Mouse (Mus musculus) heart, adult 8-10 months (tissue): ENCODE data around the gene Mlec. TPM values are rescaled to one million over a fixed set of nuclear protein-coding genes. Genes with fewer than 3 reads are reported as not detected.
A peak's percentile ranks its signal among the peaks of the same experiment; 100 is the strongest.
"Not testable (repeated sequence)": the region's sequence is repeated elsewhere in the genome, so short reads cannot be mapped to it uniquely, and the experiment has no call there.

ENCODE experiments used
- DNase-seq: peaks from one replicate; pipeline ENCODE4 v3.0.0; 2022; ENCODE audit warnings: low spot score
- total RNA-seq, 4 experiments: library from RNA; stranded (reverse); gene quantifications; 2 replicates each; pipeline ENCODE4 v1.2.4; 2022

The Mlec gene
- total RNA-seq, 4 experiments from 2014 or later: 75.2 to 88.5 (median 78.8) TPM

DNA sequence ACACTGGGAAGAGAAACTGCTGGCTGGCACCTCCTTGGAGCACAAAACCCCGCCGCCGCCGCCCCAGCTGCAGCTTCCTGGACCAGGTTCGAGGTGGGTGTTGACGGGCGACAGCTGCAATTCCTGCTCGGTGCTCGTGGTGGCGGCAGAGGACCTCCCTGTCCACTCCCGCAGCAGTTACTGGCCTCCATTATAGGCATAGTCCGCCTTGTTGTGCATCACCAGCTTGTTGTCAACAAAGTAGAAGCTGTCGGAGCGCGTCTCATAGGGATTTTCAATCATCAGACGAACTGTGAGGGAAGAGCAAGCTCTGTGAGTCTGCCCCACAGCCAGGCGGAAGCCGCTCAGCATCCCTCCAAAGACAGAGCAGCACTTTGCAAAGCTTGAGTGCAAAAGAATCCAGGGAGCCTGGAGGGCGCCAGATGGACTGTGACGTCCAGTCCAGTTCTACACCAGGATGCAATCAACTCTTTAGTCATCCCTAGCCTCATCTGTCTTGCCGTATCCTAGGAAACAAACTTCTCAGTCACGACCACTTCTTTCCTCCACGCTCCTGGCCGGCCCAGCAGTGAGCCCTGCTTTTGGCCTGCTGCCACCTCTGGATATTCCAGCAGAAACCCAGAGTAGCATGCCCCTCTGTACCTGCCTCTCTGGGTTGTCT lies 32.6 kb downstream of the Mlec start:
- peak; percentile 84 for DNase-seq

DNA sequence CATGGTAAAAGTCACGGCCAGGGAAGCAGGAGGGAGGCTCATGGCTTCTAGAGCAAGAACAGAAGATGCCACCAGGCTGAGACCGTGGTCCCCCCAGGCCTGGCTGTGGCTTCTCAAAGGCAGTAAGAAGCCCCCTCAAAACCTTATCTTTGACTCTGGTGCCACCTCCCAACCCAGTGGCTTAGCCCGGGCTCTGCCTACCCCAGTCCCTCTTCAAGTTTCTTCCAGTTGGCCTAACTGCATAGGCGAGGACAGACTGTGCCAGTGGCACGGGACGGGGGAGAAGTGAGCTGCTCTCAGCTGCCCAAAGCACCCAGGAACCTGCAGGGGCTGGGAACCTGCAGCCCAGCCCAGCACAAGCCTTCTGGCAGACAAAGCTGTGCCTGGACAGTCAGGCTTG lies 33.3 kb downstream of the Mlec start:
- DNase-seq: no peak

DNA sequence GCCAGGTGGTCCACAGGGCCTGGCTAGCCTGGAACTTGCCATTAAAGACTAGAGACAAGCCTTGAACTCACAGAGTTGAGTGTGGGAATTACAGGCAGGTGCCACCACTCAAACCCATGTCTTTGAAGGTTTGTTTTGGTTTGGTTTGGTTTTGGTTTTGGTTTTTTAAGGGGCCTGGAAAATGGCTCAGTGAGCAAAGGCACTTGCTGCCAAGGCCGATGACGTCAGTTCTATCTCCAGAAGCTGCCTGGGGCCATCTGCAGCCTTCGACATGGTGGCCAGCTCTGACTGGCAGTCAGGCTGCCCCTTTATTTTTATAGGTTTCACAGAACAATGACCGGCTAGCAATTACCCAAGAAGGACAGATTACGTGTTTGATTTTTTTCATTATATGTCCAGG lies 37.0 kb downstream of the Mlec start:
- no peak for DNase-seq

DNA sequence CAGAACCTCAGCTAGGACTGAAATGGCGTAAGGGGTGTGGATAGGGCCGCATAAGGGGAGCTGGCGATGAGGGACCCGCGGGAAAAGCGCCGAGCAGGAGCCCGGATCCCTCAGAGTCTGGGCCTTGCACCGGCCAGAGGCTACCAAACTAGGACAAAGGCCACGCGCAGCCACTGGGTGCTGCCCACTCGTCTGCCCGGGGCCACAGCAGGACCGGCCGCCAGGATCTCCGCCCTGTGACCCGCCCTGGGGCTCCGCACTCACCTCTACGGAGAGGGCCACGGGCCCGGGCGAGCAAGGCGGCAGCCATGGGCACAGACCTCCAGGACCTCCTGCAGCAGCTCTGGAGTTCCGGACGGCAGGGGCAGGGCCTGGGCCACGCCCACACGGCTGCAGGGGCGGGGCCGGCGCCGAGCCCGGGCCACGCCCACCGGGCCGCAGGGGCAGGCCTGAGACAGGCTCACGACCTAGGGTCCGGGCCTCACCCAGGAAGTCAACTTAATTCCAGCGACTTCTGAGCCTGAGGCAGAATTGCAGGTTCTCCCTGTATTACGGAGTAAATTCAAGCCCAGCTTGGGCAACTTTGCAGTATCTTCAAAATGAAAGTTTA lies 38.9 kb downstream of the Mlec start, which contains the start of gene Acads:
Gene Acads (minus strand): TSS at position 386 of the 610 bp plus-strand sequence.
- DNase-seq: peak; percentile 83

DNA sequence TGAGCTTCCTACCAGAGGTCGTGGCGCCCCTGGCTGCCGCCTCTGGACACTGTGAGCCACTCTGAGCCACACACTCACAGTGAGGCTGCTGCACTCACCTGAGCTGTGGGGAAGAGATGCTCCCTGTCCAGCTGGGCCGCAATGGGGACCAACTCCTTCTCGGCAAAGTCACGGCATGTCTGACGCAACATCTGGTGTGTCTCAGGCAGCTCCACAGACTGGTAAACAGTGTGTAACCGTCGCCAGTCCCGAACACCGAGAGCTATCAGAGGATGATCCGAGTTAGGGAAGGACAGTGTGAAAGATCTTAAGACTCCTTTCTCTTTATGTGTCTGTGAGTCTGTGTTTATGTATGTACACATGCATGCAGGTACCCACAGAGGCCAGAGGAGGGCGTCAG lies 40.5 kb downstream of the Mlec start:
- no peak for DNase-seq

DNA sequence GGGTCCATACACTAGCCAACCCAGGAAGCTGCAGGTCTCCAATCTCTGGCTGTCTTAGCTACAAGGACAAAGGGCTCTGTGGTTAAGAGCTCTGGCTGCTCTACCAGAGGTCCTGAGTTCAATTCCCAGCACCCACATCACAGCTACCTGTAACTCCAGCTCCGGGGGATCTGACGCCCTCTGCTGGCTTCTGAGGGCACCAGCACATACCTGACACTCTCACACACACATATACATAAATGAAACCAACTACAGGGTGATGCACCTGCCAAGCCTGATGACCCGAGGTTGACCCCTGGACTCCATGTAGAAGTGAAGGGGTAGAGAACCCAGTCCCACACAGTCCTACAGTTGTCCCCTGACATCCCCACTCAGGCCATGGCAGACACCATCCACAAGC lies 41.6 kb downstream of the Mlec start:
- no peak for DNase-seq

DNA sequence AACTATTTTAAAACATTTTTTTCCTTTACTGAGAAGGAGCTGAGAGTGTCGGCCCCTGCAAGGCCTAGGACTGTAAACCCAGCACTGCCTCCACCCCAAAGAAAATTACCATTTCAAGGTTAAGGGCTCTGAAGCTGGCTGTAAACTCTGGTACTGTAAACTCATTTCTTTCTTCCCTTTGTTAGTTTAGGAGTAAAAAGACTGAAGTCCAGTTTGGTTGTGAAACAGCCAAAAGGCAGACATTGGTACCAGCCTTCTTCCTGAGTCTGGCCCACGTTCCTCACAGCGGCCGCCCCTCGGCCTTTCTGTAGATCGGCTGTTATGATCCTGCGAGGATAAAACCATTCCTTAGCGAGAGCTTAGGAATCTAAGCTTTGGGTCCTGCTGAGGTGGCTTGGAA lies 43.5 kb downstream of the Mlec start:
- no peak for DNase-seq

- no peak for DNase-seq
Observed at GRCm38 (mm10) chr5:115113244-115113643, 44.7 kb downstream of the Mlec start.

GRCm38 (mm10) chr5:115111156-115111555 lies 46.8 kb downstream of the Mlec start:
- DNase-seq: no peak

GRCm38 (mm10) chr5:115103253-115103652 lies 54.7 kb downstream of the Mlec start:
- DNase-seq: not testable (repeated sequence)

DNA sequence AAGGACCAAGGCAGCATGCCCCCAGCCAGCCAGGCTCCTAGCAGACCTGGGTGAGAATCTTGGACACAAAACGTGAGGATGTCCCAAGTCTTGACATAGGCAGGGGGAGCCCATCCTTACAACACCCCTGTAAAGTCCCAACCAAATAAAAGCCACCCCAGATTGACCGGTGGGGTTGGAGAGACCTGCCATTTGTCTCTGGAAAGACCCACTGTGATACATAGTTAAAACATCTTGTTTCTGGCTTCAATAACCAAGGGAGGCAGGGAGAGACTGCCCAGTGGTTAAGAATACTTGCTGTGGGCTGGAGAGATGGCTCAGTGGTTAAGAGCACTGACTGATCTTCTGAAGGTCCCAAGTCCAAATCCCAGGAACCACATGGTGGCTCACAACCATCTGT lies 55.7 kb downstream of the Mlec start:
- no peak for DNase-seq

DNA sequence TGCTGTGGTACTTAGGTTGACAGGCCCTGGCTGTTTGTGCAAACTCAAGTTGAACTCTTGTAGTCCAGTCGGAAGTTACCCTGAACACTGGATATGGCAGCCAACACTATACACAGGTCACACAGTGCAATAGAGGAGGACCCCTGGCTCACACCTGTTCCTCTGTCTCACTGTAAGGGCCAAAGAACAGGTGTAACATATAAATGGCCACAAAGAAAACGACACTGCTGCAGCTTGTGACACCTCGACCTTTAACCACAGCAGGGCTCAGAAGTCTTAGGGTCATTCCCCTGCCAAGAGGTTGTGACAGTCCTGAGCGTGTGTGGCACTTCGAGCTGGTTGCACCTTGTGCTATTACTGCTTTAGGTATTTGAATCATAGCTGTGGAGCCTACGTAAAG lies 57.5 kb downstream of the Mlec start:
- no peak for DNase-seq

DNA sequence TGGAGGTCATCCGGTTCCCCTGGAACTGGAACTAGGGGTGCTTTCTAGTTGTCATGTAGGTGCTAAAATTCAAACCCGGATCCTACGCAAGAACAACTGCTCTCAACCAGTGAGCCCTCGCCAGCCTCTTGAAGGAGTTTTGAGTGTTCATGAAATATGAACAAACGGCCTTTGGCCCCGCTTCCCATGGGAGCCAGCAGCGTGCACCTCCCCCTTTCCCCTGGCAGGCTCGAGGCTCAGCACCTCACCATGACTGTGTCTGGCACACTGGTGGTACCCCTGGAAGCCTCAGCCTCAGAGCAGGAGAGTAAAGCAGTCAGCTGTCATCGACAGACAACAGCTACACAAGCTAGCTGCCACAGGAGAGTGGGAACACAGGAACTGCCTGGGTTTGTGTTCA lies 58.0 kb downstream of the Mlec start:
- DNase-seq: no peak

- no peak for DNase-seq
Observed at GRCm38 (mm10) chr5:115099530-115099929, 58.4 kb downstream of the Mlec start.

DNA sequence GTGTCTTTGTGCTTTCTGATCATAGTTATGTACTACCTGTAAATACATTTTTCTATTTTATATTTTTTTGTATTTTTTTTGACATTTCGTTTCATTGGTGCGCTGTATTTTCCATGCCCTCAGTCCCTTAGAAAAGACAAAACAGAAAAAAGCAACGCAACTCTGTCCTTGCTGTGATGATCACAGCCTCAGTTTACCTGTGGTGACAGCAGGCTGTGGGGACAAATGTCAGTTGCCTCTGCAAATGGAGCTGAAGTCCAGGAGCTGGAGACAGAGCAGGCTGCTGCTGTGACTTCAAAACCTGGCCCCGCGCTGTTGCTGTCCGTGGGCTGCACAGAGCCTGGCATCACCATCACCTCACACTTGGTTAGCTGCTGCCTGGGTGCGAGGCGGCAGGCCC lies 59.8 kb downstream of the Mlec start, which contains the start of gene Gm10401:
Gene Gm10401 (minus strand): TSS at position 101 of the 400 bp plus-strand sequence.
- no peak for DNase-seq

Other genes with a start within 250 kb of the Mlec start
- gene Oasl1, start 234.9 kb downstream of the Mlec start, total RNA-seq: under 1 TPM; 0.44 to 0.72 (median 0.59) TPM
- 10 to 100 TPM; 20.5 to 31.0 (median 28.6) TPM for gene 2210016L21Rik, start 216.0 kb downstream of the Mlec start, total RNA-seq
- not detected for gene Hnf1a, start 187.1 kb downstream of the Mlec start, total RNA-seq
- gene Sppl3, start 147.0 kb downstream of the Mlec start, total RNA-seq: 10 to 100 TPM; 26.3 to 31.9 (median 29.0) TPM
- gene Gm10401, start 59.9 kb downstream of the Mlec start, total RNA-seq: not detected
- gene Acads, start 38.8 kb downstream of the Mlec start, total RNA-seq: 100 to 1,000 TPM; 225 to 279 (median 244) TPM
- 10 to 100 TPM; 11.8 to 18.5 (median 14.5) TPM for gene Unc119b, start 23.2 kb downstream of the Mlec start, total RNA-seq
- gene Cabp1, start 36.2 kb upstream of the Mlec start, total RNA-seq: 1 to 10 TPM; 1.7 to 2.6 (median 1.9) TPM
- 10 to 100 TPM; 26.6 to 35.1 (median 32.8) TPM for gene Pop5, start 77.7 kb upstream of the Mlec start, total RNA-seq
- gene Rnf10, start 114.7 kb upstream of the Mlec start, total RNA-seq: 100 to 1,000 TPM; 355 to 414 (median 370) TPM
- gene Coq5, start 121.5 kb upstream of the Mlec start, total RNA-seq: 100 to 1,000 TPM; 138 to 171 (median 161) TPM
- gene Dynll1, start 142.8 kb upstream of the Mlec start, total RNA-seq: 10 to 100 TPM; 52.9 to 84.2 (median 71.3) TPM
- 10 to 100 TPM; 14.2 to 15.5 (median 14.4) TPM for gene Srsf9, start 169.0 kb upstream of the Mlec start, total RNA-seq
- 10 to 100 TPM; 17.5 to 21.2 (median 19.4) TPM for gene Gatc, start 183.0 kb upstream of the Mlec start, total RNA-seq
- 10 to 100 TPM; 25.5 to 27.4 (median 25.8) TPM for gene Triap1, start 183.0 kb upstream of the Mlec start, total RNA-seq
- gene Cox6a1, start 190.8 kb upstream of the Mlec start, total RNA-seq: 100 to 1,000 TPM; 205 to 218 (median 216) TPM